Mouse (Mus musculus): Measurements from ENCODE around the gene Mypn.

GRCm38 (mm10) chr10:63184451-63184850, 19.3 kb downstream of the Mypn start:
- TF ChIP-seq POLR2A (IDR thresholded peaks at IDR 0.05; ENCODE audit: low read depth, low read length), result no peak
- TF ChIP-seq CTCF (IDR thresholded peaks at IDR 0.05; ENCODE audit: borderline replicate concordance, insufficient read depth, low read length), result no peak
